Mouse (Mus musculus): ENCODE results near the gene Cyp46a1.

The Cyp46a1 gene

GRCm38 (mm10) chr12:108399191-108399590 is 65.0 kb downstream of the Cyp46a1 start:
- DNase-seq (ENCODE audit: low spot score) = no peak

- no peak for DNase-seq (ENCODE audit: low spot score)
These were observed 66.8 kb downstream of the Cyp46a1 start for GRCm38 (mm10) chr12:108400951-108401350.

GRCm38 (mm10) chr12:108403957-108404356 is 69.8 kb downstream of the Cyp46a1 start:
- no peak for DNase-seq (ENCODE audit: low spot score)

GRCm38 (mm10) chr12:108409100-108409499 is 74.9 kb downstream of the Cyp46a1 start:
- no peak for DNase-seq (ENCODE audit: low spot score)

- DNase-seq (ENCODE audit: low spot score) = no peak
These were observed 76.4 kb downstream of the Cyp46a1 start for GRCm38 (mm10) chr12:108410416-108411208.
